Mouse (Mus musculus) yolk sac, embryonic 10.5 days (tissue): ENCODE data around the gene Vmn1r218.
"Not testable (repeated sequence)": the region's sequence is repeated elsewhere in the genome, so short reads cannot be mapped to it uniquely, and the experiment has no call there.

Source experiments
- DNase-seq: peaks from one replicate; pipeline ENCODE4 v3.0.0-alpha.2; 2017; ENCODE audit warnings: low spot score

Gene Vmn1r218

DNA sequence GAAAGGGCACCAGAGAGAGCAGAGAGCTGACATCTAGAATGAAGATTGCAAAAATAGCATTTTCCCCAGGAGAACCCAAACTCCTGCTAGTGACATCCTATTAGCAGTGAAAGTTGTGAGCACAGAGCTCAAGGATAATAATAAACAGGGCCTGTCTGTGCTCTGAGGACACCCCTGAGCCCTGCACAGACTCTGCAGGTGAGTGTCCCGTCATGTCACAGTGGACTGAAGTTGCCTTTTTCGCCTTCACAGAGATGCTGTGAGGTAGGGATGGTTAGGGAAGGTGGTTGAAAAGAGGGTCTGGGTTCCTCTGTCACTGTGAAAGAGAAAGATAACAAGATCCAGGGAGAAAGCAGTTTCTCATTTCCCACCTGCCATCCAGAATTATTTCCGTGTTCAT, at the start of gene Vmn1r218:
Gene Vmn1r218, plus strand, starts transcription at position 57 of the 400 bp plus-strand sequence.
- no peak for DNase-seq

DNA sequence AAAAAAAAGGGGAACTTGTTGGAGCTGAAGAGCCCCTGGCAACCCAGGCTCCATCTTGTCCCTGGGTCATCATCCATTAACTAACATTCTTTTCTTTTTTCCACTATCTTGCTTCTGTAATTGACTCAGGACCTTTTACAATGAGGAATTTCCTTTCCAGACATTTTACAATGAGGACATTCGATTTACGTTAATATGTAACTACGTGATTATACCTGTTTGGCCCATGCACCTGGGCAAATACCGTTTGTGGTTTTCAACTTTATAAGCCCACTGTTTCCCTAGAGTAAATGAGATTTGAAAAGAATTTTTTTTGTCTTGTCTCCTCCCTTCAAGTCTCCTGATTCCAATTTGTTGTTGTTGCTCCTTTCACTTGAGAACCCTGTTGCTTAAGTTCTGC, 38.6 kb upstream of the Vmn1r218 start:
- no peak for DNase-seq

GRCm38 (mm10) chr13:23118126-23118525, 14.8 kb upstream of the Vmn1r218 start, which contains the start of gene Vmn1r217:
Vmn1r217 (minus strand) TSS chr13:23118226.
- not testable (repeated sequence) for DNase-seq

- no peak for DNase-seq
Observed at GRCm38 (mm10) chr13:23120611-23121010, 12.3 kb upstream of the Vmn1r218 start.

- no peak for DNase-seq
Observed at GRCm38 (mm10) chr13:23133501-23133900, 546 bp downstream of the Vmn1r218 start.

GRCm38 (mm10) chr13:23138880-23139279, 5.9 kb downstream of the Vmn1r218 start:
- DNase-seq, result no peak

GRCm38 (mm10) chr13:23157848-23158247, 24.9 kb downstream of the Vmn1r218 start:
- no peak for DNase-seq

- no peak for DNase-seq
Observed at GRCm38 (mm10) chr13:23159012-23159411, 26.1 kb downstream of the Vmn1r218 start, which contains the start of gene Vmn1r219. Vmn1r219 (plus strand) TSS chr13:23159312.

DNA sequence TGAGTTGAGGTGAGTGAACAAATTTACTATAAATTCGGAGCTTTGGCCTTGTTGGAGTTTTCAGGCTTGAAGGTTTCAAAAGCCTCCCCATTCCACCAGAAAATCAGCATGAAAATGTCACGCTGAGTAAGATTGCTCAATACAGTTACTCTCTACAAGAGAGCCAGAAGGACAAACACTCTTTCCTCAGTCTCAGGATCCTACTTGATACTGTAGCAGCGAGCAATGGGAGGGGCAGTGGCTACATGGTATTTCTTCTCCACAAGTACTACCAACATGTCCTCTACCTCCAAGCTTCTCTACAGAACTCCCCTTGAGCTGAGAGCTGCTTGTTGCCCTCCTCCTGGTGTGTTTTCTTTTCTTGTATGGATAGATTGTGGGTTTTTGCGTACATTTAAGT, 33.5 kb downstream of the Vmn1r218 start:
- not testable (repeated sequence) for DNase-seq

GRCm38 (mm10) chr13:23187875-23188274, 54.9 kb downstream of the Vmn1r218 start, which contains the start of gene Vmn1r220:
Vmn1r220 (minus strand) TSS chr13:23187975.
- DNase-seq, result no peak
